Mouse (Mus musculus): ENCODE data around the gene Ctrb1. TPM values are rescaled to one million over a fixed set of nuclear protein-coding genes. Genes with fewer than 3 reads are reported as not detected.
A peak's percentile ranks its signal among the peaks of the same experiment; 100 is the strongest.

The Ctrb1 gene
- polyA plus RNA-seq (2015; fragmentation: Nextera tagmentation; extraction: Ambion mirVana) = not detected in 2 replicates

DNA sequence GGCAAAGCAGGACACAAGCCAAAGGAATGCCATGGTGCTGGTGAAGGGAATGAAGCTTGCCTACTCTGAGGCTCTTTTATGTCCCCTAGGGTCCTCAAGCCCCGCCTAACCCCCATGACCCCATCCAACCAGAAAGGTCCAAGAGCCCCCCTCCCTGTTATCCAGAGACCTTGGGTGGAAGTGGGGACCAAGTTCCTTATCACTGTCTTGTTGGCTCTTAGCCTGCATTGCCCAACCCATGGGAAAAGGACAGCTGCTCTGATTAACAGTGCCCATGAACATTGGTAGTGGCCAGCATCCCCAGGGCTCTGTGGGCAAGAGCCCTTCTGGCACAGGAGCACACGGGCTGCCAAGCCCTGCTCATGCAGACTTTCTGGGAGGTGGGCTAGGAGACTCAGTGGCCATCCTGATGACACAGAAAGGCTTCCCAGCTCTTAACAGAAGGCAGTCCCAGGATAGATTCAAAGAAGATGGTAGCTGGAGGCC, at the start of gene Ctrb1:
Gene Ctrb1, minus strand, starts transcription at position 51 of the 486 bp plus-strand sequence.
- Histone ChIP-seq H3K36me3 (ENCODE audit: insufficient read depth, low read length) (no peaks in the 10 kb centered on the region), H3K4me2 (replicated peaks; ENCODE audit: low read depth, low read length) (no peak within 1 kb of the TSS), H3K4me1 (ENCODE audit: insufficient read depth, low read depth, low read length) (no peaks in the 10 kb centered on the region), H3K9ac (replicated peaks; ENCODE audit: low read depth) (no peak within 1 kb of the TSS), H3K27ac (ENCODE audit: low read length) (no peak within 1 kb of the TSS), H3K9me3 (ENCODE audit: low read length) (no peaks in the 10 kb centered on the region), H3K27me3 (replicated peaks; ENCODE audit: insufficient read depth, low read length) (no peaks in the 10 kb centered on the region), H3K4me3 (ENCODE audit: low read depth, low read length) (no peak within 1 kb of the TSS)
- TF ChIP-seq EP300 (IDR thresholded peaks at IDR 0.05) = no peak
- TF ChIP-seq CTCF (IDR thresholded peaks at IDR 0.05) = no peak
- WGBS = 75% methylated on average over 2 of the region's 2 CpGs
- ATAC-seq = no peak
- DNase-seq (ENCODE audit: low spot score) = no peak

DNA sequence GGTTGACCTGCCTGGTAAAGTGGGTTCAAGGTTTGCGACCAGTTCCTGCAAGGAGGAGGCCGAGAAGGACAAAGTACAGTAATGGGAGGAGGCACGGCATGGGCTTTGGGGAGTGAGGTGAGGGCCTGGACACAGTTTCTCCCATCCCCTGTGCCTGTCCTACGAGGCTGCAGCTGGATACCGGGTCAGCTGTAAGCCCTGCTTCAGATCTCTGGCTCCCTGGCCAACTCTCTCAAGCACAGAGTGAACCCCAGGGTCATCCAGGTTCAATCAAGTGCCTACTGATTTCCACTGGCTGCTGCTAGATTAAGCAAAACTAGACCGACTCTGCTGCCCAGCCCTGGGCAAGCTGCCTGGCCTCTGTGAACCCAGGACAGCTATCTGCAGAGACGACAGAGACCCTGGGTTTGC, 49.5 kb upstream of the Ctrb1 start:
- H3K36me3 ChIP-seq (ENCODE audit: insufficient read depth, low read length) = no peaks in the 10 kb centered on the region
- ATAC-seq (no peak), DNase-seq (ENCODE audit: low spot score) (no peak)
- WGBS = 62% methylated on average over 7 of the region's 7 CpGs
- no peaks in the 10 kb centered on the region for H3K9me3 ChIP-seq (ENCODE audit: low read length)
- no peak for TF ChIP-seq CTCF (IDR thresholded peaks at IDR 0.05)
- no peak for TF ChIP-seq EP300 (IDR thresholded peaks at IDR 0.05)
- H3K4me2 ChIP-seq (replicated peaks; ENCODE audit: low read depth, low read length) = no peak overlapping the region
- no peak overlapping the region for H3K9ac ChIP-seq (replicated peaks; ENCODE audit: low read depth)
- no peaks in the 10 kb centered on the region for H3K27me3 ChIP-seq (replicated peaks; ENCODE audit: insufficient read depth, low read length)
- peak overlapping the region; percentile 69 for H3K27ac ChIP-seq (ENCODE audit: low read length)
- no peak overlapping the region for H3K4me3 ChIP-seq (ENCODE audit: low read depth, low read length)
- peaks cover 57% of the 10 kb centered on the region for H3K4me1 ChIP-seq (ENCODE audit: insufficient read depth, low read depth, low read length)

GRCm38 (mm10) chr8:111739604-111740003, 48.8 kb upstream of the Ctrb1 start:
- DNase-seq (ENCODE audit: low spot score) = peak; percentile 40
- H3K9ac ChIP-seq (replicated peaks; ENCODE audit: low read depth) = no peak overlapping the region

DNA sequence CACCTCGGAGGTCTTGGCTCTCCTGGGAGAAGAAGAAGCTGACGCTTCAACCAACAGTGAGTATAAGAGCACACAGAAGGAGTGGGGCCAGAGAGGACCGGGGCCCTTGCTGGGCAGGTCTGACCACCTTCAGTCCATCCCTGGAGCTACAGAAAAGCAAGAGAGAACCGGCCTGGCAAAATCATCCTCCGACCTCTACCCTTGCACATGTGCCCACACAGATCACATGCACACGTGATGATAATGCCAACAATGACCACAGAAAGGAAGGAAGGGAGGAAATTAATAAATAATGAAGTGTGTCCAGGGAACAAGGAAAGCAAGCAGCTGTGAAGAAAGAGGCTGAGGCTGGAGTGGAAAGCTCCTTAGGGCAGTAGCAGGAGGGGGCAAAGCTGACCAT, 48.1 kb upstream of the Ctrb1 start:
- DNase-seq (ENCODE audit: low spot score) (no peak), ATAC-seq (no peak)
- H3K4me1 ChIP-seq (ENCODE audit: insufficient read depth, low read depth, low read length) = peaks cover 62% of the 10 kb centered on the region
- H3K4me3 ChIP-seq (ENCODE audit: low read depth, low read length) = no peak overlapping the region
- H3K36me3 ChIP-seq (ENCODE audit: insufficient read depth, low read length) = no peaks in the 10 kb centered on the region
- WGBS = 30% methylated on average over 6 of the region's 6 CpGs
- H3K4me2 ChIP-seq (replicated peaks; ENCODE audit: low read depth, low read length) = no peak overlapping the region
- no peaks in the 10 kb centered on the region for H3K27me3 ChIP-seq (replicated peaks; ENCODE audit: insufficient read depth, low read length)
- no peak overlapping the region for H3K9ac ChIP-seq (replicated peaks; ENCODE audit: low read depth)
- no peaks in the 10 kb centered on the region for H3K9me3 ChIP-seq (ENCODE audit: low read length)
- 0 out of 2 replicates have a peak overlapping the region, but pooled peaks have one; percentile 2 for H3K27ac ChIP-seq (ENCODE audit: low read length)
- TF ChIP-seq CTCF (IDR thresholded peaks at IDR 0.05) (no peak), EP300 (IDR thresholded peaks at IDR 0.05) (no peak)

More at GRCm38 (mm10) chr8:111739604-111740003, 48.8 kb upstream of the Ctrb1 start:
- no peak for TF ChIP-seq EP300 (IDR thresholded peaks at IDR 0.05)
- TF ChIP-seq CTCF (IDR thresholded peaks at IDR 0.05) = peak; percentile 63
- H3K9me3 ChIP-seq (ENCODE audit: low read length) = no peaks in the 10 kb centered on the region
- 43% methylated on average over 7 of the region's 7 CpGs for WGBS
- H3K4me2 ChIP-seq (replicated peaks; ENCODE audit: low read depth, low read length) = peak overlapping the region; percentile 0; the same call in 1 of the 2 replicates
- peak overlapping the region; percentile 69 for H3K27ac ChIP-seq (ENCODE audit: low read length)
- no peaks in the 10 kb centered on the region for H3K27me3 ChIP-seq (replicated peaks; ENCODE audit: insufficient read depth, low read length)
- ATAC-seq = peak; percentile 2; the same call in 1 of the 2 replicates
- no peak overlapping the region for H3K4me3 ChIP-seq (ENCODE audit: low read depth, low read length)
- H3K36me3 ChIP-seq (ENCODE audit: insufficient read depth, low read length) = no peaks in the 10 kb centered on the region
- peaks cover 61% of the 10 kb centered on the region for H3K4me1 ChIP-seq (ENCODE audit: insufficient read depth, low read depth, low read length)

GRCm38 (mm10) chr8:111736321-111736720, 45.5 kb upstream of the Ctrb1 start:
- no peak for DNase-seq (ENCODE audit: low spot score)
- WGBS = 39% methylated on average over 6 of the region's 7 CpGs
- Histone ChIP-seq H3K4me3 (ENCODE audit: low read depth, low read length) (no peak overlapping the region), H3K36me3 (ENCODE audit: insufficient read depth, low read length) (no peaks in the 10 kb centered on the region), H3K4me1 (ENCODE audit: insufficient read depth, low read depth, low read length) (peaks cover 66% of the 10 kb centered on the region), H3K27me3 (replicated peaks; ENCODE audit: insufficient read depth, low read length) (no peaks in the 10 kb centered on the region), H3K27ac (ENCODE audit: low read length) (peak overlapping the region; percentile 78), H3K4me2 (replicated peaks; ENCODE audit: low read depth, low read length) (no peak overlapping the region), H3K9me3 (ENCODE audit: low read length) (no peaks in the 10 kb centered on the region), H3K9ac (replicated peaks; ENCODE audit: low read depth) (no peak overlapping the region)
- no peak for ATAC-seq
- TF ChIP-seq EP300 (IDR thresholded peaks at IDR 0.05) (no peak), CTCF (IDR thresholded peaks at IDR 0.05) (no peak)

DNA sequence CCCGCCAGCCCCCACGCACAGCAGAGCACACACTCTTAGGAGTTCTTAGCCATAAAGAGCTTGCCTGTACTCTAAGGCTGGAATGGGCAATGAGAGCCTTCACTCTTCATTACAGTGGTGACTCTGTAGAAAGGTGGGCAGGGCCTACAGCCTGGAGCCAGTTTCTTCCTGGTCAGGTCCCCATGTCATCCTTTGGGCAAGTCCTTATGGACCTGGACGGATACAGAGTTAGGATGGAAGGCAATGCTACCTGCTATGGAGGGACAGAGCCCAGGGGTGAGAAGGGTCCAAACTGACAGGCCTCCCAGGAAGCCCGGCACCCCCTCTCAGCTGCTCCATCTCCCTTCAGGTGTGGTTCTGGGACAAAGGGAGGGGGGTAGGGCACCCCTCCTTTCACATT, 45.0 kb upstream of the Ctrb1 start:
- H3K4me3 ChIP-seq (ENCODE audit: low read depth, low read length) = no peak overlapping the region
- 58% methylated on average over 4 of the region's 4 CpGs for WGBS
- H3K36me3 ChIP-seq (ENCODE audit: insufficient read depth, low read length) = no peaks in the 10 kb centered on the region
- ATAC-seq (no peak), DNase-seq (ENCODE audit: low spot score) (no peak)
- H3K9me3 ChIP-seq (ENCODE audit: low read length) = no peaks in the 10 kb centered on the region
- H3K4me1 ChIP-seq (ENCODE audit: insufficient read depth, low read depth, low read length) = peaks cover 66% of the 10 kb centered on the region
- H3K9ac ChIP-seq (replicated peaks; ENCODE audit: low read depth) = no peak overlapping the region
- H3K27me3 ChIP-seq (replicated peaks; ENCODE audit: insufficient read depth, low read length) = no peaks in the 10 kb centered on the region
- H3K4me2 ChIP-seq (replicated peaks; ENCODE audit: low read depth, low read length) = 0 out of 2 replicates have a peak overlapping the region, but pooled peaks have one; percentile 27
- TF ChIP-seq CTCF (IDR thresholded peaks at IDR 0.05) = no peak
- TF ChIP-seq EP300 (IDR thresholded peaks at IDR 0.05) = no peak
- peak overlapping the region; percentile 78 for H3K27ac ChIP-seq (ENCODE audit: low read length)

All from lung, postnatal 0 days (tissue).